Mouse (Mus musculus) layer of hippocampus, postnatal 10 days (tissue): ENCODE data around the gene Spata21. TPM values are rescaled to one million over a fixed set of nuclear protein-coding genes. Genes with fewer than 3 reads are reported as not detected.
A peak's percentile ranks its signal among the peaks of the same experiment; 100 is the strongest.

Experiments used
- DNase-seq, 2 experiments: peaks; one replicate each; pipeline ENCODE4 v3.0.0; 2021; ENCODE audit warnings: low spot score in 2 of 2
- long read RNA-seq: library from polyadenylated mRNA; stranded (forward); transcript quantifications from one replicate; pipeline ENCODE4 v2.0.0, GENCODE M21; 2023
- total RNA-seq, 2 experiments: library from RNA; stranded (reverse); gene quantifications; 2 replicates each; pipeline ENCODE4 v1.2.3; 2021

The Spata21 gene
- under 1 TPM; 0.27 to 0.53 TPM for total RNA-seq
- long read RNA-seq, partial matches to known transcripts, result 1 of 1 reads
- long read RNA-seq, other reads (novel, unspliced or antisense), result 0 of 1 reads

DNA sequence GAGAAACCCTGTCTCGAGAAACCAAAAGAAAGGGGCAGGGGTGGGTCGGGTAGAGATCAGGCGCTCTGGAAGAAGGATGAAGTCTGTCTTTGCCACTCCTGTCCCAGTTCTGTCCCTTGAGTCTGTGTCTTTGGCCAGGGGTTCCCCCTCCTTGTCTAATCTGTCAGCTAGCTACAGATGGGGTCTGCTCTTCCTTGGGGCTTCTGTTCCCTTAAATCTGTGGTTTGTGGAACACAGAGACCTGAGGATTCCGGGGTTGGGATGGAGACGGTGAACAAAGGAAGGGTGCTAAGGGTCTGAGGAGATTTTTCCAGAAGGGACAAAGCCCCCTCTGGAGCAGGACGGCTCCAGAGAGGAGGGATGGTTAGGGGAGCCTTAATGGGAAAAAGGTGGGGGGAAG, at the start of gene Spata21:
Gene Spata21, plus strand, starts transcription at position 301 of the 400 bp plus-strand sequence.
- no peak for DNase-seq

DNA sequence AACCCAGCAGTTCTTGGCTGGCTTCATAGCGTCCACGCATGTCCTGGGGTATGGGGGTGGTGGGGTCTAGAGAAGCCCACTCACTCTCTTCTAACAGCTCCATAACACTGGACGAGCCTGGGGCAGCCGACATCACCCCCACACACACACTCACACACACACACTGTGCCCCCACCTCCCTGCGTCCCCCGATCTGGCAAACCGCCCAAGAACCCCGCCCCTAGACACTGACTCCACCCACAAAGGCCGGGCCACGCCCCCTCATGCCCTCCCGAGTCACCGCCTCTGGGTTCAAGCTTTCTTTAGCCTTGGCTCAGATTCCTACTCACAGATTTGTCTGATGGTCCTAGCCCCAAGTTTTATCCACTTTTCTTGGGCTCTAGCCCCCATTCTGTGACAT, 47.0 kb upstream of the Spata21 start:
- no peak for DNase-seq

DNA sequence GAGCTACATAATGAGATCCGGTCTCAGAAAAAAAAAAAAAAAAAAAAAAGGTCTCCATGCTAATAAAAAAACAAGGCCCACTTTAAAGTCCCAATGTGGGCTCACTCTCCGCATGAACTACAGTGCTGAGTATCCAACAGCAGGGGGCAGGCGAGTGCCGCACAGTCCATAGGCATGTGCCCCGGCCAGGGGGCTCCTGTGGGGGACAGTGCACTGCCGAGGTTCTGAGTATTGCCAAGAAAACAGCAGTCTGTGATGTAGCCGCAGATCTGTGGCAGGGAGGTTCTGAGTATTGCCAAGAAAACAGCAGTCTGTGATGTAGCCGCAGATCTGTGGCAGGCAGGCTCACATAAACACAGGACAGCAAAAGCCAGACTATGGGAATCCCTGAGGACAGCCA, 43.3 kb upstream of the Spata21 start:
- peak; percentile 72 to 84 for DNase-seq

DNA sequence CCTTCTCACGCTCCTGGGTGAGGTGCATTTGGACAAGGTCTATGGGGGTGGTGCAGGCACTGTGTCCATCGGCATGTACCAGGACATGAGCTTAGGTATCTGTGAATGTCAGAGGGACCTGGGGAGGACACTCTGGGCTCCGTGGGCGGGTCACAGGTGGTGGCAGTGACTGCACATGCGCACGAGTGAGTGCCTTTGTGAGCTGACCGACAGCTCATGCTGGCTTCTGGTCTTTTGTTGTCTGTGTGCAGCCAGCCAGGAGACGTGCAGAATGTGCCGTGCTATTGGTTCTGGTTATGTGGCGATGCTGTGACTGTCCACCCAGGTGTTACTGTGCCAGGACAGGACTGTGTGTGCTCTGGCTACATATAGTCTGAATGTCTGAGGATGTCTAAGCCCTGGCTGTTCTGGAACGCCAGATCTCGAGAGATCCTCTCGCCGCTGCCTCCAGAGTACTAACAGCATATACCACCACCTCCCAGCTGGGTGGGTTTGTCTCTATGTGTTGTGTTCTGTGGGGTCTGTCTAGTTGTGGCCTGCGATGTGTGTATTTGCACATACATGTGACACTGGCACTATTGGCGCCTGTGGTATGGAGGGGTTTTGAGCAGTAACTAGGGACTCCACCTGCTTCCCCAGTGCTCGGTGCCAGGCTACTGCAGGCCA, 39.2 kb upstream of the Spata21 start:
- DNase-seq, result no peak

DNA sequence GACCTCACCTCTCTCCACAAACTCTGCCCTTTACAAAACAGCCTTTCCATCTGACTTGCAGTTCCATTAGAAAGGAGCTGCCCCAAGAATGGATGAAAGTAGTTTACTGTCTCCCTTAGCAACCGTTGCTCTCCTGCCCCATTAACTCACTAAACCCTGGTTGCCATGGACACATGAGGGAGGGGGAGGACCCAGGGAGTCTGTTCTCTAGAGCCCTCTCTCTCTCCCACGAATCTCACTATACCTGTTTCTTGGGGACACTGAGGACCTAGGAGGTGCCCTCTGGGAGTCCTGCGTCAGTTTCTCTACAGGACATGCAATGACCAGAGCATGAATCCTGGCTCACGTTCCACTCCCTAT, 38.7 kb upstream of the Spata21 start:
- DNase-seq, result peak; percentile 62 to 64

DNA sequence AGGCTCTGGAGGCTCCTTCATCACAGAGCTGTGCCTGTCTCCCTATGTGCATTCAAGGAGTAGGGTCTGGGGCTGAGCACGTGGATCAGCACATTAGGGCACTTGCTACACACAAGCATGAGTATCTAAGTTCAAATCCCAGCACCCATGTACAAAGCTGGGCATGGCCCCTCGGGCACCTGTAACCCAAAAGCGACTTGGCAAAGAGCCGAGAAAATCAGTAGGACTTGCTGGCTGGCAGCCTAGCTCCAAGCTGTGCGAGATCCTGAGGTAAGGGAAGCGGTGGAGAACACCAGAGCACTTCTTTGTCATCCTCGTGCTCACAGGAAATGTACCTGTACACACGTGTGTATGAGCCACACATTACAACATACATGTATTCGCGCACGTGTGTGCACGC, 35.7 kb upstream of the Spata21 start:
- no peak for DNase-seq

DNA sequence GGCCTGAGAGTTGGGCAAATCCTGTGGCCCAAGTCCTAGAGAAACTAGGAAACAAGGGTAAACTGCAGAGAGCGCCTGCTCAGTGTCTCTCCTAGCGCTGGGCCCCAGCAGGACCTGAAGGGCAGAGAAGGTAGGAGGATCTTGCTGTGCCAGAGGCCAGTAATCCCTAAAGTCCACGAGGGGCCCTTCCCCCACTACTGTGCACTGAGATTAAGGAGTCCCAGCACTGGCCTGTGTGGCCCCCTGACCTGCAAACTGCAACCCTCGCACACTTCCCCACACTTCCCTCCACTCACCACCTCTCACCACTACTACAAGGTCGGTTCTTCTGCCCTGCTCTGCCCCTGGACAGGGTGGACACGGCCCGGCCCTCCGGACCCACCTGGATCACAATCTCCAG, 35.0 kb upstream of the Spata21 start:
- no peak for DNase-seq

DNA sequence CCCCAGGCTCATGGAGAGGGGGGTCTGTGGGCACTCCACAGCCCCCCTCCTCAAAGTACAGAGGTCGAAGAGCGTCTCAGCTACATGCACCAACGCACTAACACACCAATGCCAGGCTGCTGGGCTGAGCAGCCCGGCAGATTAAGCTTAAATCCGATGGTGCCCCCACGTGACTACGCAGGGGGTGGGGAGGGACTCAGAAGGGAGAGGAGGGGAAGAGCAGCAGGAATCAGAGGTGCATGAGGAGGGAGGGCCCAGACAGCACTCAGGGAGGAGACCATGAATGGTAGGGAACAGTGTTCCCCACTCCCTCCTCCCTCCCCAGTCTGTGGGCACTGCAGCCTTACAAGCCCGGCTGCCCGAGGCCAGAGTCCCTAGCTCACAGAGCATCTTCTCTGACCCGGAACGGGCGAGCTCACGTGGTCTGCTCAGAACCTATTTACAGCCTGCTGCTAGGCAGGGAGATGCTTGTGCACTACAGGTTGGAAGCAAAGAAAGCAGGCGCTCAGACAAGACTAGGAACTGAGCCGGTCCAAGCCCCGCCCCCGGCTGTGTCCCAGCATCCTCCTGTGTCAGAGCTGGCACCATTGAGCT, 34.5 kb upstream of the Spata21 start:
- DNase-seq, result peak; percentile 69 to 74

DNA sequence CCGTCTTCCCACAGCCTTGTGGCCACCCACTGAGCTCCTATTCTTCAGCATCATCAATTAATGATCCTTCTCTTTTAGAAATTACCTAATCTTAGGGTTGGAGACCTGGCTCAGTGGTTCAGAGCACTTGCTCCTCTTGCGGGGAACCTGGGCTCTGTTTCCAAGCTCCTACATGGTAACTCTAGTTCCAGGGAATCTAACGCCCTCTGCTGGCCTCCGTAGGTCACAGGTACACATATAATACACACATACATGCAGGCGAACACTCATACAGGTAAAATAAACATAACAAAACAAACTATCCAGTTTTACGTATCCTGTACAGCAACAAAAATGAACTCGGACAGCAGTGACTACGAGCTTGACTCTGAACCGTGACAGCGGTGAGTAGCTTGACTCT, 31.2 kb upstream of the Spata21 start:
- DNase-seq, result no peak

DNA sequence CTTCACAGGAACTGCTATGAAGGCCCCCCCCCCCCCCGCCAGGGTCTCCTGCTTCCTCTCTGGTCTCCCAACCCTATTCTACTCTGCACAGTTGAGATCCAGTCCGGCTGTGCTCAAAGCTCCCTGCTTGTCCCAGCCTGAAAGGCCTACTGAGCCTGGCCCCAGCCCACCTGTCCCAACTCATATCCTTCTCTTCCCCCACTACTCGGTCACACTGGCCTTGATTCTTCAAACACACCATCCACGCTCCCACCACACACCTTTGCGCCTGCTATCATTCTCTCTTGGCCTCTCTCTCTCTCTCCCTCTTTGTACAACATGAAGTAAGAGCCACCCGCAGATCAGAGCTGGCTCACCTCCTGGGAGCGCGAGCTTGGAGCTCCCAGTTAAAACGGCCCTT, 29.3 kb upstream of the Spata21 start:
- no peak for DNase-seq

DNA sequence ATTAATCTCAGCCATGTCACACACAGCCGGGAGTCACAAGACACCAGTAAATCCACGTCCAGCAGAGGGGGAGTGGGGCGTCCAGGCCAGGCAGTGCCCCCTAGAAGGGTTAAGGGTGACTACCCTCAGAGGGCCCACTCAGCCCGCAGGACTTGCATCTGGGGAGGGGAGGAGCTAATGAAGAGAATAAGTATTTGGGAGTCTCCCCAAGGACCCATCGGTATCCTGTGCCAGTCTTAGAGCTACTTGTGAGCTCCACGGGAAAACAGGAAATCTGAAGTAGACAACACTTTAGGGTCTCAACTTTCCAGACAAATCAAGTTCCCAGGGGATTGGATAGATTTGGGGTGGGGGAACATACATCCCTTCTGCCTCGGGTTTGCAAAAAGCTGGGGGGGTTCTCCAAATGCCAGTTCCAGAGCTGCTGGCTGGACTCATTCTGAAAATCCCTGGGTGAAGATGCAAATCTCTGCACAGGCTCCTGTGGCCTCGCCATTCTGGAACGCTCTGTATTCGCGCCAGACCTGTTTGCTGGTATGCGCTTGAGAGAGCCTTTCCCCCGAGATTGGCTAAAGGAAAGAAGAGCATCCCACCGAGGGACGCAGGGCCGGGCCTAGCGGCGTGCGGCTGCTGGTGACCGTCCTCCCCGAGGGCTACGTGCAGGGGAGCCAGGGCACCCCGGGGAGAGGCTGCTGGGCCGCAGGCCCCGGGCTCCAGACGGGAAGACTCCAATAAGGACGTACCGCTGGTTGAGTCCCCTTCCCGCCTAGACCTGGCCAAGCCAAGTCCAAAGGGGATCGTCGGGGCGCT, 28.3 kb upstream of the Spata21 start:
- DNase-seq, result no peak

DNA sequence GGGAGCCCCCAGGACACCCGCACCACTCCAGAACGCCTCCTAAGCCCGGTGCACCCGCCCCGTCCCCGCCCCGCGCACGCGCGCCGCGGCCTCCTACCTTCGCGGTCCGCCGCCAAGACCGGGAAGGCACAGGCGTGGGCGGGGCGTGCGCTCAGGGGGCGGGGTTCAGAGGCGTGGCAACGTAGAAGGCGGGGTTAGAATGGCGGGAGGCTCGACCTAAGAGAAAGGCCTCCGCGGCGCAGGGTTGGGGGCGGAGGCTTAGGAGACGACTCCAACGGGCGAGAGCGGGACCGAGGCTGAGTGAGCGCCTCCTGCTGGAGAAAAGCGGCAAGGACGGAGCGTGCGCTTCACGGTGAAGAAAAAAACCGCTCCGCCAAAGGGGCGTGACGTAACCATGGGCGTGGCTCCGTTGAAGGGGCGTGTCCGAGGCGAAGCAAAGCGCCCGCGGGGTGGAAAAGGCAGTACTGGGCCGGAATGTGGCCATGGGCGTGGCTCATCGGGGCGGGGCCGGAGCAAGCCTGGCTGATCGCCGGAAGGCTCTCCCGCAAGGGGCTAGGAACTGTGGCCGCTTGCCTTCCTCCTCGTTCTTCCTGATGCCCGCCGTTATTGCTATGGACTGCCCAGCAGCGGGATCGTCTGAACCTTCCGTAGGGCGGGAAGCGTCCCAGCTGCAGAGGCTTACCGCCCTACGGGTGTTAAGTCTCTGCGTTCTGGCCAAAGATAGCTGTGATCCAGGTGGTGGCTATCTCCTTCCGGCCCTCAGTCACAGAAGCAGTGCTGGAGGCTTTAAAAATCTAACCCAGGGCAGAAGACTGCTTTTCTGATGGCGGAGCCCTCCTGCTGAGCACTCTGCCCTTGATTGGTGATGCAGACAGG, 27.5 kb upstream of the Spata21 start, which contains the start of gene Crocc:
Gene Crocc, minus strand, starts transcription at position 125 of the 876 bp plus-strand sequence.
- peak; percentile 100 for DNase-seq

DNA sequence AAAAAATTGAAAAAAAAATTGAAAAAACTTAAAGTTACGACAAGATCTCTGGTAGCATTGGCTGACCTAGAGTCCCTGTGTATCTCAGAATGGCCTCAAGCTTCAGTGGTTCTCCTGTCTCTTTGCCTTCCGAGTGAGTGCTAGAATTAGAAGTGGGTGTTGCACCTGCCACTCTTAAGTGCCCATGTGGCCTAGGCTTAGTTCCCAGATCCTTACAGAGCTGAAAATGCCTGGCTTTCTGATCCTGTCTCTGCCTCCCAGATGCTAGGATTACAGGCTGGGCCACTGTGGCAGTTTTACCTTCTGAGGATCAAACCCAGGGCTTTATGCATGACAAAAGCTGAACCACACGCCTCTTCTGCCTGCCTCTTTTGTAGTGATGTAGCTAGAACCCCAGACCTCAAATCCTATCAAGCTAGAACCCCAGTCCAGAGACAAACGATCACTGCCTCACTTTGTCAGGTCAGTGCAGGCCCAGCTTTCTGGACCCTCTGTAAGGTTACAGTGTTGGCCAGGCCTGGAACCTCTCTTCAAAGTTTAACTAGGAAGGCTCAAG, 24.0 kb upstream of the Spata21 start:
- DNase-seq, result no peak

DNA sequence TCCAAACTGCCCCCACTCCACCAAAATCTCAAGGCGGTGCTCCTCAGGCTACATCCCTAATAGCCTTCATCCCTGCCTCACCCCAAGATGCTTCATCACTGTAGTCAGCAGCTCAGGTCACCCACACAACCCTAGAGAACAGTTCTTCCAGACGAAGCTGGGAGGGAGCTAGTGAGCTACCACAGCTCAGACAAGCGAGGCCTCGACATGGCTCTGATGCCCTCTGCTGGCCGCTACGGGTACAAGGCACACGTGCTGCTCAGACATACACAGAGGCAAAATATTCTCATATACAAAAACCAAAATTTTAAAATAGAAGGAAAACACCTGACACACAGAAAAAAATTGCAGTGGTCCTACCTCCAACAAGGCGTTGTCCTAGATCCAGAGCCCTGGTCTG, 23.0 kb upstream of the Spata21 start:
- peak; percentile 83 to 86 for DNase-seq

DNA sequence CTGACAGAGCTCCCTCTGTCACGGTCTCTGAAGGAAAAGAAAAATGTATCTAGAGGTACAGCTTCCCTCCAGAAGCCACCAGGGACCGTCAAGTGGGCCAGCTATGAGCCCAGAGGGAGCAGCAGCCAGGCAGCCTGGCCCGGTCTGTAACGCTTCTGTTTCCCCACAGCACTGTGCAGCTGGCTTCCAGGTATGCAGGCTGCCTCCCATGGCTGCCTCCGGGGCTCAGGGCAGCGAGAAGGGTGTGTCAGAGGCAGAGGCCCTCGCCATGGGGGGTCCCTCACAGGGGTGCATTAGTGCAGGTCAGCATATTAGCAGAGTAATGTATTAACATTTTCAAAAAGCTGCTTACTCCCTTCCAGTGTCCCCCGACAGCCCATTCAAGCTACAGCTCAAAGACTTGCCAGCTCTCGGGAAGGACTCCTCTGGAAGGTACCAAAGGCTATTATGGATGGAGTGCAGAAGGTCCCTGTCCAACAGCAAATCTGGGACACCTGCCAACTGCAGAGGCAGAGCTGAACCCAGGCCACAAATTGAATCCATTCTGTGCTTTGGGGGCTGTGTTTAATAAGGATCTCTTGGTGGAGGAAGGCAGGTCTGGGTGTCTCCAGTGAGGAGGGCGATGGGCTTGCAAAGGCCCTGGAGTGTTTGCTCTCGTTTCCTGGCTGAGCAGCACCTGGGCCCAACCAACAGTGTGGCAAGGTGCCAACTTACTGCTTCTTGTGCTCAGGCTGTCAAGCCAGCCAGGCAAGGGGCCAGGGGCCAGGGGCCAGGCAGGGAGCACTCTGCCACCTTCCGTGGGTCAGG, 21.2 kb upstream of the Spata21 start:
- no peak for DNase-seq

DNA sequence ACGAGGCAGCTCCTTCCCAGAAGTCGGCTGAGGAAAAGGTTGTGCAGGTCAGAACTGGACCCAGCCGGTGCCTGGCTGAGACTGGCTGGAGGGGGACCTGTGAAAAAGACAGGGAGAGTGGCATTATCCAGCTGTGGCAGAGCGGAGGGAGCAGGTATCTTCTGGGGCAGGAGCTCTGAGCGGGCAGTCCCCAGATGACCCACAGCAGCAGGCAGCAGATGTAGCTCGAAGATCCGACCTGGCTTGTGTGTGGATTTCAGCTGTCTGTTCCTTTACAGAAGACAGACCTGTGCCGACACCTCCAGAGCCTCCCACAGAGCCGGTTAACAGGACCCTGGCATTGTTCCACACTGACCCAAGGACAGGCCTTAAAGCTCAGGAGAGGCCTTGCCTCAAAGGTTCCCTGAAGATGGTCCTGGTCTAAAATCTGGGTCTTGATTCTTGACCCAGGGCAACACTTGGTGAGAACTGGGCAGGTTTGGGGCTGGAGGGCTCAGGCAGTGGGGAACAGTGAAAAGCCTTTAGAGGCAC, 20.6 kb upstream of the Spata21 start:
- DNase-seq, result no peak

DNA sequence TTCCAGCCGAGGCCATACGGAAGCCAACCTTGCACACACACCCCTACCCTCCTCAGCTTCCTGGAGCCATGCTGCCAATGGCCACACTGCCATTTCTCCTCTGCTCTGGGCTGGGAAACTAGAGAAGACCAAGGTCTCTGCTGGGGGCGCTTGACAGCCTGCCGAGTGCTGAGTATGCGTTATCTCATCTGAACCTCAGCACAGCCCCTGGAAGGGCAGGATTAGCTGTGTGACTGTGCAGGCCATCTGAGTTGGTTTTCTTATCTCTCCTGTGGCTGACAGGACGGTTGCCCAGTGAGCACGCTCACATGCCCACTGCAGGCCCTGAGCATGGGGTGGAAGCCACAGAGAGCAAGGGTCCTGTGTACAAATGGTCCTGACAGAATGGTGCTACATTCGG, 19.5 kb upstream of the Spata21 start:
- DNase-seq, result no peak

DNA sequence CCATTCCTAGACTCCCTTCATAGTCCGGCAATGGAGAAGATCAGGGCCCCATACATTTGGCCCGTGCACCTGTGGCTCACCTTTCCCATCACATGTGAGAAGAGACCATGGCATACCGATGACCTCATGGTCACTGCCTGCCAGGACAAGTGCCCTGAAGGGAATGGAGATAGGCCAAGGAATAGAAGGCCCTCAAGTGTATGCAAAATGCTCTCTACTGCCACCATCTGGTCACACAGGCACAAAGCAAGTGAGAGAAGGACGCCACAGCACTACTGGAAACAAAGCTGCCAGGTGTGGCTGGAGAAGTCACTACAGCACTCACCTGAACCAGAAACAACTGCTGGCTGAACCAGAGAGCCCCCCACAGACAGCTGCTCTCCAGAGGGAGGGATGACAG, 18.4 kb upstream of the Spata21 start:
- DNase-seq, result peak in 1 of 2 experiments; percentile 65

DNA sequence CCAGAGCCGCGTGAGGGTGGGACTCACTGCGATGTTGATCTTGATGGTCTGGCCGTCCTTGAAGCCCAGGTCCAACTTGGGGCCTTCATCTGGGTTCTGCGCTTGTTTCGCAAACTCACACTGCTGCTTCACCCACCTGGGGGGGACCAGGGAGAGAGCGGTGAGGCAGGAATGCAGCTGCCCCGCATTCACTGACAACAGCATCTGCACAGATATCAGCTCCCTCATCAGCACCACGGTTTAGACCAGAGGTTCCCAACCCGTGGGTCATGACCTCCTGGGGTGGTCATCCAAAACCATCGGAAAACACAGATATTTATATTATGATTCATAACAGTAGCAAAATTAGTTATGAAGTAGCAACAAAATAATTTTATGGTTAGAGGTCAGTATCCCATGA, 15.6 kb upstream of the Spata21 start:
- no peak for DNase-seq

DNA sequence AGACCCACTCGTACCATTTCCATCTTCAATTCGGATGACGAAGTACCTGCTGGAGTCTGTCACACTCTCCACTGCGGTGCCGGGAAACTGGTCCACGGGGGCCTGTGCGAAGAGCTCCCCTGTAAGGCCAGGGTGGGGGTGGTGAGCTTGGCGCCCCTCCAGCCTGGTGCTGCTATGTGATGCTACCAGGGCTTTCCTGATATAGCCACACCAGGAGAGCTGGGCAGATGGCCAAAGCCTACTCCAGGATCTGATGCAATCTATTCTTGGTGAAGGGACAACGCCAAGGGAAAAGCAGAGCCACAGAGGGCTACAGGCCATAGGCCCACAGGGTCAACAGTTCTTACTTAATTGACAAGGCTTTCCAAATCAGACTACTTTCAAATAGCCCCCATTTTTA, 14.5 kb upstream of the Spata21 start:
- no peak for DNase-seq
